Mouse (Mus musculus) midbrain, embryonic 10.5 days (tissue): Measurements from ENCODE around the gene Wnt10b. TPM values are rescaled to one million over a fixed set of nuclear protein-coding genes. Genes with fewer than 3 reads are reported as not detected.

Experiments
- DNase-seq: peaks from one replicate; pipeline ENCODE4 v3.0.0-alpha.2; 2017; ENCODE audit warnings: low spot score
- H3K27ac ChIP-seq: fragments of 300-500 bp; sonication (generic); replicated peaks from 2 replicates; pipeline ENCODE4 v1.5.1; 2016; ENCODE audit warnings: mild to moderate bottlenecking
- H3K27me3 ChIP-seq: fragments of 300-500 bp; sonication (generic); 2 replicates; pipeline ENCODE4 v1.6.1; 2016; ENCODE audit warnings: low read depth, mild to moderate bottlenecking; ENCODE audit not compliant: poor library complexity, severe bottlenecking
- H3K36me3 ChIP-seq: fragments of 300-500 bp; sonication (generic); 2 replicates; pipeline ENCODE4 v1.6.1; 2016; ENCODE audit warnings: mild to moderate bottlenecking, moderate library complexity
- H3K4me1 ChIP-seq: fragments of 300-500 bp; sonication (generic); 2 replicates; pipeline ENCODE4 v1.6.1; 2016
- H3K4me3 ChIP-seq: fragments of 300-500 bp; sonication (generic); 2 replicates; pipeline ENCODE4 v1.5.1; 2016; ENCODE audit warnings: mild to moderate bottlenecking, moderate library complexity
- H3K9me3 ChIP-seq: fragments of 300-500 bp; sonication (generic); replicated peaks from 2 replicates; pipeline ENCODE4 v1.6.1; 2016; ENCODE audit warnings: mild to moderate bottlenecking
- WGBS: fragments of 180-500 bp; shearing (Covaris S2); methylation state at CpG from one replicate; pipeline ENCODE4 v1.1.7; 2016; 5-methylcytosine and 5-hydroxymethylcytosine counted together
- polyA plus RNA-seq: library from polyadenylated mRNA; unstranded; fragments of >200 nt; fragmentation: Nextera tagmentation; extraction: Ambion mirVana; gene quantifications from 2 replicates; pipeline ENCODE4 v1.2.1, GENCODE M21; 2016

Wnt10b gene
- polyA plus RNA-seq, 1 experiment from 2014 or later = 0.14 TPM

- Histone ChIP-seq H3K27ac (no peak overlapping the region), H3K36me3 (no peaks in the 10 kb centered on the region), H3K4me1 (peaks cover 51% of the 10 kb centered on the region), H3K9me3 (no peaks in the 10 kb centered on the region), H3K4me3 (peak overlapping the region; percentile 44), H3K27me3 (peaks cover 100% of the 10 kb centered on the region)
- DNase-seq = peak; percentile 38
- 1% methylated on average over 25 of the region's 25 CpGs for WGBS
Measured at GRCm38 (mm10) chr15:98778191-98778770, 331 bp upstream of the Wnt10b start.

DNA sequence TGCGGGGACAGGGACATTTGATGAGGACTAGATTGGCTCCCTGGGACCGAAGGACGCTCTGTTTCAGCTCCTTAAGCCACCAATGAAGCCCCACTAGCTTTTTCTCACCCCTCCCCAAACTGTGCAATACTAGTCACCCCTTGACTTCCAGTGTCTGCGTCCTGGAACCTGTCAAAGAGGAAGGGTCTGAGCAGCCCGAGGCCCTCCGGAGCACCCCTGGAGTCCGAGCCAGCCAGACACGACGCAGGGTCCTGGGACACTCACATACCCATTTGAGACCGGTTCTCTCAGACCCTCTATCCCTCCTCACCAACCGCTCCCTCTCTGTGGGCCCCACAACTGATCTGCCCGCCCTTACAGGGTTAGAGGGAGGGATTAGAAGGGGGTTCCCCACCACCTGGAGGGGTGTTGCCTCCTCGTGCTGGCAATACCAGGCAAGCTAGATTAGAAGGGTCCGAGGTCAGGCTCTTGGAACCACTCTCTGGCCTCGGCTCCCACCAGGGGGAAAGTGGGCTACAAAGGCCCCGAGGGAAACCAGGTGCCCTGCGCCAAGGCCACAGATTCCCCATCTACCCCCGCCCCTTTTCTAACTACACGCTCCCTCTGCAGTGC is 839 bp downstream of the Wnt10b start:
- DNase-seq = peak; percentile 55
- Histone ChIP-seq H3K27me3 (peaks cover 100% of the 10 kb centered on the region), H3K4me1 (peaks cover 61% of the 10 kb centered on the region), H3K36me3 (no peaks in the 10 kb centered on the region), H3K4me3 (peak overlapping the region; percentile 44), H3K9me3 (no peaks in the 10 kb centered on the region), H3K27ac (no peak overlapping the region)
- 1% methylated on average over 19 of the region's 19 CpGs for WGBS

GRCm38 (mm10) chr15:98776280-98777004 is 1.5 kb downstream of the Wnt10b start:
- Histone ChIP-seq H3K4me3 (peak overlapping the region; percentile 44), H3K27ac (peak overlapping the region; percentile 65), H3K4me1 (peaks cover 64% of the 10 kb centered on the region), H3K36me3 (no peaks in the 10 kb centered on the region), H3K9me3 (no peaks in the 10 kb centered on the region), H3K27me3 (peaks cover 100% of the 10 kb centered on the region)
- DNase-seq = peak; percentile 70
- under 1% methylated on average over 62 of the region's 62 CpGs for WGBS

DNA sequence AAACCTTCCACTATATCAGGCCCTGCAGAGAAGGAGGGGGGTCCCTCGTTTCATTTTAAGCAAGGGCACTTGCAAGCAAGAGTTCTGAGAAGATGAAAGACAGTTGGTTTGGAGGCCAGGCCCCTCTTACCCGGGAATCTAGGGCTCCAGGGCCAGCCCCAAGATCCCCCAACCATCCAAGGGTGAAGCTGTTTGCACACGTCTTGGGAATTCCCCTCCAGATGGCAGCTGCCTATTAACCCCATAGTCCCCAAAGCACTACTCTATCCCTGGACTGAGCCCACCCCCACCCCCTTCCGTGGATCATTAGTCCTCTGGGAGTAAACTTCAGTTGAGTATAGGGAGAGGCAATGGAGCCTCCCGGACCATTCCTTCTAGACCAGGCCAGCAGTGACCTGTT is 2.4 kb downstream of the Wnt10b start:
- H3K4me1 ChIP-seq = peaks cover 58% of the 10 kb centered on the region
- H3K9me3 ChIP-seq = no peaks in the 10 kb centered on the region
- peak overlapping the region; percentile 44; the same call in 1 of the 2 replicates for H3K4me3 ChIP-seq
- H3K27me3 ChIP-seq = peaks cover 100% of the 10 kb centered on the region
- H3K27ac ChIP-seq = no peak overlapping the region
- peak; percentile 15 for DNase-seq
- 3% methylated on average over 5 of the region's 5 CpGs for WGBS
- no peaks in the 10 kb centered on the region for H3K36me3 ChIP-seq

GRCm38 (mm10) chr15:98774096-98774495 is 3.9 kb downstream of the Wnt10b start:
- Histone ChIP-seq H3K27ac (no peak overlapping the region), H3K4me3 (no peak overlapping the region), H3K36me3 (no peaks in the 10 kb centered on the region), H3K4me1 (peaks cover 52% of the 10 kb centered on the region), H3K27me3 (peaks cover 100% of the 10 kb centered on the region), H3K9me3 (no peaks in the 10 kb centered on the region)
- WGBS = 11% methylated on average over 15 of the region's 15 CpGs
- DNase-seq = peak; percentile 31

- H3K4me3 ChIP-seq = peak overlapping the region; percentile 44
- H3K4me1 ChIP-seq = peaks cover 50% of the 10 kb centered on the region
- H3K36me3 ChIP-seq = no peaks in the 10 kb centered on the region
- DNase-seq = peak; percentile 49
- no peak overlapping the region for H3K27ac ChIP-seq
- H3K27me3 ChIP-seq = peaks cover 100% of the 10 kb centered on the region
- no peaks in the 10 kb centered on the region for H3K9me3 ChIP-seq
- 3% methylated on average over 36 of the region's 36 CpGs for WGBS
Measured at GRCm38 (mm10) chr15:98772511-98773211, 5.3 kb downstream of the Wnt10b start.

- Histone ChIP-seq H3K27me3 (peaks cover 95% of the 10 kb centered on the region), H3K36me3 (no peaks in the 10 kb centered on the region), H3K4me1 (peaks cover 43% of the 10 kb centered on the region), H3K4me3 (peak overlapping the region; percentile 44), H3K27ac (no peak overlapping the region), H3K9me3 (no peaks in the 10 kb centered on the region)
- WGBS = 6% methylated on average over 12 of the region's 12 CpGs
- DNase-seq = peak; percentile 13
Measured at GRCm38 (mm10) chr15:98771813-98772425, 6.0 kb downstream of the Wnt10b start.

DNA sequence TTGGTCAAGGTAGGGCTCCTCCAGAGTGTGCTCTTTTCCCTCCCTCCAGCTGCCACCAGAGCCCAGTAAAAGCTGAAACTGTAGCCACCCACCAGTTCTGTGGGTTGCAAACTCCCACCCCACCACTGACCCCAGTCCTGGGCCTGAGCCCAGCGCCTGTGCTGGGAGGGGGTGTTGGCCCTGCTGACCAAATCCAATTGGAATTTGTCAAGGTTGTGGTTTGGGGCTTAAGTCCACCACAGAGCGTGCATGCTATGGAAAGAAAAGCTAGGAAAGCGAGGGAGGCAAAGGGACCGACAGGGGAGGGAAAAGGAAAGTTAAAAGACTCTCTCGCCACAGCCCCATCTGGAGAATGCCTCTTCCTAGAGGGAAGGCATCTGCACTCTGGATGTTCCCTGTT is 9.7 kb downstream of the Wnt10b start:
- 18% methylated on average over 5 of the region's 5 CpGs for WGBS
- Histone ChIP-seq H3K4me1 (peaks cover 31% of the 10 kb centered on the region), H3K36me3 (no peaks in the 10 kb centered on the region), H3K4me3 (no peak overlapping the region), H3K27ac (0 out of 2 replicates have a peak overlapping the region, but pooled peaks have one; percentile 38), H3K9me3 (no peaks in the 10 kb centered on the region), H3K27me3 (peaks cover 89% of the 10 kb centered on the region)
- DNase-seq = no peak

DNA sequence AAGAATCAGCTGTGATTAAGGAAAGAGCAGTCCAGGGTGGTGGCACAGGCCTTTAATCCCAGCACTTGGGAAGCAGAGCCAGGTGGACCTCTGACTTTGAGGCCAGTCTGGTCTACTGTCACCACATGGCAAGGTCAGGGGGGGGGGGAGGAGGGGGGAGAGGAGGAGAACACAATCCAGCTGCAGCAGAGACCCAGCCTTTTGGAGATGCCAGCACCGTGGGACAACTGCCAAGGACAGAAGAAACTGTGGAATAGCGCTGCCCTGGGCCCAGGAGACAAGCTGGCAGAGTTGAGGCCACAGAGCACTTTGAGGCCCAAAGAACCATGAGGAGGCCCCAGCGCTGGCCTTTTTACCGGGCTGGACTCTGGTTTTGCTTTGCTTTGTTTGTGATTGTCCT is 12.0 kb downstream of the Wnt10b start:
- peaks cover 65% of the 10 kb centered on the region for H3K27me3 ChIP-seq
- H3K27ac ChIP-seq = no peak overlapping the region
- peaks cover 36% of the 10 kb centered on the region for H3K4me1 ChIP-seq
- H3K4me3 ChIP-seq = no peak overlapping the region; the same call in 1 of the 2 replicates
- H3K9me3 ChIP-seq = no peaks in the 10 kb centered on the region
- WGBS = 74% methylated on average over 4 of the region's 4 CpGs
- peaks cover 6% of the 10 kb centered on the region for H3K36me3 ChIP-seq
- no peak for DNase-seq

GRCm38 (mm10) chr15:98762670-98763529 is 15.1 kb downstream of the Wnt10b start, which contains the start of gene Arf3:
TSS of gene Arf3 (minus strand) at chr15:98763214.
- Histone ChIP-seq H3K4me3 (peak within 1 kb of the TSS; percentile 98), H3K9me3 (no peaks in the 10 kb centered on the region), H3K36me3 (peaks cover 36% of the 10 kb centered on the region), H3K27me3 (peaks cover 35% of the 10 kb centered on the region), H3K4me1 (peaks cover 29% of the 10 kb centered on the region), H3K27ac (peak within 1 kb of the TSS; percentile 95)
- under 1% methylated on average over 76 of the region's 76 CpGs for WGBS
- DNase-seq = peak; percentile 97

DNA sequence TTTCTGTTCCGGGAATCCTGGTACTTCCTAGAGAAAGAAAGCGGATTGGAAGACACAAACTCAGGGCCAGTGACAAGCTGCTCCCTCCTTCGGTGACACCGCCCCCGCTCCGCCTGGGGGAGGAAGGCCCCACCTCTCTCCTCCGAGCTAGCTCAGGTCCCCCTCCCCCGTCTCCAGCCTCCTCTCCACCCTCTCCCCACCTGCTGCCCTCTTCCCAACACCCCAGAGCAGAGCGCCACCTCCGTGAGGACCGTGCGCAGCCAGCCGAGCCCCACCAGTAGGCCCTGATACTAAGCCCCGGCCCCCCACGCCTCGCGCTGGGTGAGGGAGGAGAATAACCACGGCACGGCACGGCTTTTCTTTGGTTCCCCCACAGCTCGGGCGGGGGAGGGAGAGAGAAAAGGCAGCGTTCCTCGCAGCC is 15.7 kb downstream of the Wnt10b start:
- Histone ChIP-seq H3K36me3 (peaks cover 40% of the 10 kb centered on the region), H3K9me3 (no peaks in the 10 kb centered on the region), H3K4me1 (peaks cover 27% of the 10 kb centered on the region), H3K4me3 (peak overlapping the region; percentile 98), H3K27me3 (peaks cover 33% of the 10 kb centered on the region), H3K27ac (peak overlapping the region; percentile 95)
- peak; percentile 80 for DNase-seq
- WGBS = 2% methylated on average over 23 of the region's 24 CpGs
